Mouse (Mus musculus) thymus, adult 18-20 months (tissue): ENCODE measurements around the gene Ndufb8.

Experiments
- DNase-seq, 2 experiments: peaks; one replicate each; pipeline ENCODE4 v3.0.0; 2022; ENCODE audit warnings: mixed read lengths in 2 of 2

The Ndufb8 gene

DNA sequence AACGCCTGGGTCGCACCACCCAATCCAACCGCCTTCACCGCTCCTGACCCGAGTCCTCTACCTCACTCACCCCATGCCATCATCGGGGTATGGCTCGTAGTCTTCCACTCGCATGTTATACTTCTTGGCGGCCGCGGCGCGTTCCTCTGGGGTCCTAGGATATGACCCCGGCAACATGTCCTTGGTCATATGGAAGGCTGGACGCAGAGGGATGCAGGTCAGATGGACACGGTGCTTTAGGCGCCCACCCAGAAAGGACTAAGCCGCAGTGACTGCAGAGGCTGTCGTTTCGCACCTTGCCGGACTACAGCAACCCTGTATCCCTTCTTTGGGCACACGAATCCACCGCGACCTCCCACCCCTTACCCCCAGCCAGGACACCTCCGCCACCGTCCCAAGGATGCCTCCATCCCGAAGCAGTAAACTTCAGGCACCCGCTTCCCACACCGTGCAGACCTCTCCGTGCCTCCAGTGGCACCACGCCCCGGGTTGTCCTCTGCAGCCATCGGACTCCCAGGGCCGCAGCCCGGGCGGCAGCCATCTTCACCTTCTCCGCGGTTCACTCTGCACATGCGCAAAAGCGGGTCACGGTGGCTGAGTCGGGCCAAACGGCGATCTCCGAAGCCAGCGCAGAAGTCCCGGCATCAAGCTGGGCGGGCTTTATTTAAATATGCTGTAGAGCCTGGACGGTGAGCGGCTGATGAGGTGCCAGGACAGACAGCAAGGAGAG, at the start of gene Ndufb8:
Gene Ndufb8 (minus strand): TSS at position 580 of the 730 bp plus-strand sequence.
- peak; percentile 84 to 85 for DNase-seq

GRCm38 (mm10) chr19:44594180-44594579, 38.9 kb upstream of the Ndufb8 start:
- no peak for DNase-seq

- no peak for DNase-seq
Measured at GRCm38 (mm10) chr19:44591638-44592037, 36.4 kb upstream of the Ndufb8 start.

GRCm38 (mm10) chr19:44590992-44591391, 35.8 kb upstream of the Ndufb8 start:
- DNase-seq, result no peak

DNA sequence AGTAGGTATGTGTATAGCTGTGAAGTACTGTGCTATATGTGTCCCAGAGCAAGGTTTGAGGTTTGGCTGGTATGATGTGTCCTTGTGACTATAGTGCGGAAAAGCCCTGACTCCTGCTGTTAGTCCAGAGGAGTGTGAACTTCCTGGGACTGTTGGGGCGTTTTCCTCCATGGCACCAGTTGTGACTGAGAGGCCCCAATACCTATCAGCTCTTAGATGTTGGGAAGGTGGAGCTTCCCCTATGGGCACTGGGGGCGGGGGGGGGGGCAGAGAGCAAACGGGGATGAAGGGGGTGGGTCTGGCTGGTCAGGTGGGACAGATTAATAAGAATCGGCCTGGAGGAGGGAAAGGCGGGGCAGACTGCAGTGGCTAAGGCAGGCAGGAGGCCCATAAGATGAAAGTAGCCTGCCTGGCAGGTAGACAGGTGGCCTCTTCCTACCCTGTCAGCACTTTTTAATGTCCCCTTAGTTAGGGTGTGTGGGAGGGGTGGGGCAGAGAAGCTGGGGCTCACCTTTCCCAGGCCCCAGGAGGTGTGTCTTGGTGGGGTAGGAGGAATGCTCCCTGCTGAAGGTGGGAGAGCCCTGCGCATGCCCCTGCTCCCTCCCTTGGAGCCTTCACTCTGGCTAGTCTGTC, 34.5 kb upstream of the Ndufb8 start:
- DNase-seq, result no peak

DNA sequence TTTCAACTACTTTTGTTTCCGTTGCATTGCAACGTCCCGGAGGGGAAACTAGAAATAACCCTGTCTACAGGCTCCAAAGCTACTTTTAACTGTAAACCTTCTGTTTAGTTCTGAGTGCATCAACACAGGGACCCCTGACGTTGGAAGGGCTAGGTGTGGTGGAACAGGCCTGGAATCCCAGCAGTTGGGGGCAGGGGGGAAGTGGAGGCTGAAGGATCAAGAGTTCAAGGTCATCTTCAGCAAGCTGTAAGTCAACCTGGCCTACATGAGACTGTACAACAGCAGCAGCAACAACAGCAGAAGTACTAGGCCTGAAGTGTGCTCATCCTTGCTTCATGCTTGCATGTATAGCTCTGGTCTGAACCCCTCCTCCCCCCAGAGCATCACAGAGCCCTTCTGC, 32.8 kb upstream of the Ndufb8 start:
- DNase-seq, result no peak

GRCm38 (mm10) chr19:44582638-44583309, 27.5 kb upstream of the Ndufb8 start:
- DNase-seq, result peak; percentile 70

DNA sequence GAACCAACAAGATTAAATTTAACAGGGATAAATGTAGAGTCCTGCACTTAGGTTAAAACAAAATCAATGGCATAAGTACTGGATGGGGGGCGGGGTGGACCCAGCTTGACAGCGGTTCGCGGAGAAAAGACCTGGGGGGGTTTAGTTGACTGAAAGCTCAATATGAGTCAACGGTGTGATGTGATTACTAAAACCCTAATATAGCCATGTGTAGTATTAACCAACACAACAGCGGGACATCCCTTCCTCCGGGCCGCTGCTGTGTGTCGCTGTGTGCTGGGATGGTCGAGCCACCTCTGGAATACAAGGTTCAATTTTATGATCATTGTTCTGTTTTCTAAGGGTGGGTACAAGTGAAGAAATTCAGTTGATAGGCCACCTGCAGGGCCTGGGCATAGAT, 26.9 kb upstream of the Ndufb8 start:
- DNase-seq, result no peak

DNA sequence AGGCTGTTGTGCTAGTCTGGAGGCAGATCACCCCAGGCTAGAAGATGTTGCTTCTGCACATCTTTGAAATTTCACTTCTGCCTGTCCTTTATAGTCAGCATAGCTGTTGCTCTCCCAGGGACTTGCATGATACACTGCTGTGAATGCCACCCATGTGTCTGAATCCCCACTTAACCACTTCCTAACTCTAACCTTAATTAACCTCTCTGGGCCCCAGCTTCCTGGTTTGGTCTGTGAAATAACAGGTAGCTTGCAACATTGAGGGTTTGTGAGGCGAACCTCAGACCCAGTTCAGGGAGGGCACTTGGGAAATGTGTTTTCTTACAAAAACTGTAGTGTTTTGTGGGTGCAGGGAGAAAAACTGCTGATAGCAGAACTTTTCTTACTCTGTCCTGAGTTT, 22.8 kb upstream of the Ndufb8 start:
- DNase-seq, result peak in 1 of 2 experiments; percentile 16

GRCm38 (mm10) chr19:44576275-44576674, 21.0 kb upstream of the Ndufb8 start:
- no peak for DNase-seq

DNA sequence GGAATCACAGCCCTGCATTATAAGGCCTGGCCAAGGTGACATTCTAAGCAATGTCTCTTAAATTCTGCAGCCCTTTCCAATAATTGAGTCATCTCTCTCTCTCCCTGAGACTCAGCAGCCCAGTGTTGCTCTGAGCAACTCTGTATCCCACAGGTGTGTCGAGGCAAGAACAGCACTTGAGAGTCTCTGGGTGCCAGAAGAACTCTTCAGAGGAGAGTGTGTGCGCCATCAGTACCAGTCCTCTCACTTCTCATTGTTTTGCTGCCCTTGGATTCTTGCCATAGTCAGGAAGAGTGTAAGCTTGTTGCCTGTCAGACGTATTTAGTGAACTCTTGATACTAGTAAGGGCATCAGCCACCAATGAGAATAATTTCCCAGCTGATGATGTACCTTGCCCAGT, 12.5 kb upstream of the Ndufb8 start:
- DNase-seq, result no peak

DNA sequence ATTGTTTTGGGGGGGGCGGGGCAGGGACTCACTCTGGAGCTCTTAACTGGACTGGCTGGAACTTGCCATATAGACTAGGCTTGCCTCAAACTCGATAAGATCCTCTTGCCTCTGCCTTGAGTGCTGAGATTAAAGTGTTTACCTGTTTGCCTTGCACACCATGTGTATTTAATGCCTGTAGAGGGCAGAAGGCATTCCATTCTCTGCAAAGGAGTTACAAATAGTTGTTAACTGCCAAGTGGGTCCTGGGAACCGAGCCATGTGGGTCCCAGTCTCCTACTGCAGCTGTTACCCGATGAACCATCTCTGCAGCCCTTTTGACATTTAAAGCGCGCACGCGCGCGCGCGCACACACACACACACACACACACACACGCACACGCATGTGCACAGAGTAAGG, 8.8 kb upstream of the Ndufb8 start:
- DNase-seq, result no peak

GRCm38 (mm10) chr19:44562652-44563206, 7.5 kb upstream of the Ndufb8 start, which contains the start of gene Hif1an:
TSS of gene Hif1an (plus strand) at chr19:44562850.
- DNase-seq, result peak; percentile 85 to 93

GRCm38 (mm10) chr19:44554490-44554860, 765 bp downstream of the Ndufb8 start:
- no peak for DNase-seq

DNA sequence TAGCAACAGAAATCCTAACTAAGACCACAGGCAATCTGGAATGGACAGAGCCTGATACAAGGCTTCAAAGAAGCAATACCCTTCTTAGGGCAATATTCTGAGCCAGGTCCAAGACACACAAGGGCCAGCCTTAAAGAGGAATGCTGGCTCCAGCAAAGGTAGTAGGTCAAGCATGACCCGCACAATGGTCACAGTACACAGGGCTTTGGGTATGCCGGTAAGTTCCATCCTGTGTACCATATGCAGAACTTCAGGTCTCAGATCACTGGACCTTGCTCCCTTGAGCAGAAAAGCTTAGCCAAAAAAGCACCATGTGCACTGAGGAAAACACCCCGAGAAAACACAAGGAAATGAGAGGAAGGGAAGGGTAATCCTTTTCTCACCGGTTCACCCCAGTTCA, 2.0 kb downstream of the Ndufb8 start:
- DNase-seq, result no peak

- no peak for DNase-seq
Measured at GRCm38 (mm10) chr19:44552731-44553130, 2.5 kb downstream of the Ndufb8 start, which contains the start of gene Gm20538. TSS of gene Gm20538 (minus strand) at chr19:44552831.

GRCm38 (mm10) chr19:44545321-44546041, 9.8 kb downstream of the Ndufb8 start, which contains the start of gene Sec31b:
TSS of gene Sec31b (minus strand) at chr19:44545864.
- no peak for DNase-seq

- DNase-seq, result peak in 1 of 2 experiments; percentile 31
Measured at GRCm38 (mm10) chr19:44544775-44545174, 10.5 kb downstream of the Ndufb8 start.

DNA sequence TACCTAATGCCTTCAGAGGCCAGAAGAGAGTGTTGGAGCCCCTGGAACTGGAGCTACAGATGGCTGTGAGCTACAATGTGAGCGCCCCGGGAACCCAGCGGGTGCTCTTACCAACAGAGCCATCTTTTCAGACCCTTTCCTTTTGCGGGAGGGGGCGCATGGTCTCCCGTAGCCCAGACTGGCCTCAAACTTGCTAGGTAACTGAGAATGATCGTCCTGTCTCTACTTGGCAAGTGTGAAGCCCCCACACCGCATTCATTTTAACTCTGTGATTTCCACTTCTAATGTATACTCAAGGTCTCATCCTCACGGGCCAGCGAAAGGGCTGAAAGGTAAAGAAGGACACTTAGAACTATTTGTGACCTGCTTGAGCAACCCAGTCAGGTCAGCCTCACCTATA, 10.9 kb downstream of the Ndufb8 start:
- no peak for DNase-seq

DNA sequence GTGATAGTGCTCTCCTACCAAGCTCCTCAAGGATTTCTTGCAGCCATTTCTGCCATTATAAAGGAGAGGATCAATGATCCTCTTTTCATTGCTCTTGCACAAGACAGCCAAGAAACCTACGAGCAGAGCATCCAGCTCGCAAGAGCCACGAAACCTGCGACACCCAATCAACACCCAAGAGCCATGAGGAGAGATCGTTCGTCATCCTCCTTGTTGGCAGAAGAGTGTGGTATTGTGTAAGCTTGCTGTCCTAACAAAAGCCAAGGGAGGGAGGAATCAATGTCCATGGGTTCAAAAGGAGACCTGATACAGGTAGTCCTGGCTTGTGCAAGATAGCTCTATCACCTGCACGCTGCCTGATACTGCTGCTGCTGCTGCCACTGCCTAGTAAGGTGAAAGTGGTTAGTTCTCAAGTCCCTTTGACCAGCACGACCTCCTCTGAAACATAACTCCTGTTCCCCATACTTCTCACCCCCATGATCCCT, 12.5 kb downstream of the Ndufb8 start:
- no peak for DNase-seq

GRCm38 (mm10) chr19:44537416-44537815, 17.8 kb downstream of the Ndufb8 start:
- no peak for DNase-seq

- no peak for DNase-seq
Measured at GRCm38 (mm10) chr19:44535376-44535775, 19.9 kb downstream of the Ndufb8 start.

DNA sequence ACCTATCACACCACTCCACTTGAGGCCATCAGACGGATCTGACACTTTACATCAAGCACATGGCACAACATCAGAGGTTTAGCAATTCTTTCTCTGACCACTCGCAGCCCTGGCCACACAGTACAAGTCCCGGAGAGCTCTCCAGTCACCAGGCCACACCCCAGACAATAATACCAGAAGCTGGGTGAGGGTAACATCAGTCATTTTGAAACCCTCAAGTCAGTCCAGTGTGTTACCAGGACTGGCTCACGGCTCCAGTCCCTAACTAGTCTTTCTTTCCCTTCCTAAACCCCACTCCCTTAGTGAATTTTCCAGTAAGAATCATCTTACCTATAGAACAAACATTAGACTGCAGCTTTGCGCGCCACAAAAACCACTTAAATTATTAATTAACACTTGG, 25.2 kb downstream of the Ndufb8 start:
- DNase-seq, result no peak
